Mouse (Mus musculus) bone marrow macrophage, adult 2 months (primary cell): ENCODE measurements around the gene Zbtb39.

Source experiments
- CTCF ChIP-seq: IDR thresholded peaks from 2 replicates; pipeline ENCODE4 v1.5.1; 2012; ENCODE audit warnings: low read depth, mild to moderate bottlenecking, low read length, moderate library complexity
- POLR2A ChIP-seq: IDR thresholded peaks from 2 replicates; pipeline ENCODE4 v1.6.1; 2012; ENCODE audit warnings: mild to moderate bottlenecking, low read depth, low read length, borderline replicate concordance

GRCm38 (mm10) chr10:127703299-127703698 is 36.0 kb upstream of the Zbtb39 start:
- TF ChIP-seq CTCF, result no peak
- no peak for TF ChIP-seq POLR2A
